Mouse (Mus musculus) heart, embryonic 11.5 days (tissue): ENCODE data around the gene Gm20538. TPM values are rescaled to one million over a fixed set of nuclear protein-coding genes. Genes with fewer than 3 reads are reported as not detected.

ENCODE experiments used
- polyA plus RNA-seq: library from polyadenylated mRNA; unstranded; fragments of >200 nt; fragmentation: Nextera tagmentation; extraction: Ambion mirVana; gene quantifications from 2 replicates; pipeline ENCODE4 v1.2.1, GENCODE M21; 2014

Gm20538 gene
- polyA plus RNA-seq, 1 experiment from 2014 or later = not detected

Other genes starting within 250 kb of the Gm20538 start
- 0.11 and 0.18 TPM in 2 replicates for gene Scd4, start 219.7 kb downstream of the Gm20538 start, polyA plus RNA-seq
- gene Scd1, start 145.0 kb downstream of the Gm20538 start, polyA plus RNA-seq = 2.1 and 2.2 TPM in 2 replicates
- not detected in 2 replicates for gene Wnt8b, start 59.4 kb downstream of the Gm20538 start, polyA plus RNA-seq
- gene Sec31b, start 7.0 kb downstream of the Gm20538 start, polyA plus RNA-seq = 1.1 and 1.2 TPM in 2 replicates
- 826 and 917 TPM in 2 replicates for gene Ndufb8, start 2.6 kb upstream of the Gm20538 start, polyA plus RNA-seq
- 24.6 and 25.5 TPM in 2 replicates for gene Hif1an, start 10.0 kb upstream of the Gm20538 start, polyA plus RNA-seq
- gene Pax2, start 203.2 kb upstream of the Gm20538 start, polyA plus RNA-seq = not detected in 2 replicates